Mouse (Mus musculus) layer of hippocampus, adult 9-10 months (tissue): Measurements from ENCODE around the gene Anks1b.

Experiments
- DNase-seq: peaks from one replicate; pipeline ENCODE4 v3.0.0; 2022; ENCODE audit warnings: low spot score

Anks1b gene

DNA sequence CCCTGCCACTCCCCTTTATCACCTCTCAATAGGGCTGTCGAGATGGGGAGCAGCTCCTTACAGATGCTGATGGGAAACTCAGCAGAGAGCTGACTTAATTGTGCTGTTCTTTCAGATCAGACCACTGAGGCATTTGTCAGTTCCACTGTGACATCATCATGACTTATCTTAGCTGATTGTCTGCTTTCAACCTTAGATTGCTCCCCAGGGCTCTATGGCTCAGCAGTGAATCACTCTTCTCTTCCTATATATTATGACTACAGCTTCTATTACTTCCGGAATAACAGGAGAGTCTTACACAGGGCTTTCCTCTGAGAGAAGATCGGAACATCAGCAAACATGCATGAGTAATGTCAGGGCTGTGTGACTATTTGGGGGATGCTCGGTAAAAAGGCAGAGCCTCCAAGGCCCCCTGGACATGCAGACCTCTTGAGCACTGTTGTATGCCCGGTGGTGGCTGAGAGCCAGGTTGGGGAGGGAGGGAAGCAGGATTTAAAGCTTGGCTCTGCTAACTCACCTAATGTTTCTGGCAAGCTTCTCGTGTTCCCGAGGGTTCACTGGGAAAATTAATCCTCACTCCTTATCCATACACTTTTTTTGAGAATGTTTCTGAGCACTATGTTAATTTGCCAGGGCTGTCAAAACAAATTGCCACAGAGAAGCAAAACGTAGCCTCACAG is 936.7 kb downstream of the Anks1b start:
- DNase-seq: no peak

DNA sequence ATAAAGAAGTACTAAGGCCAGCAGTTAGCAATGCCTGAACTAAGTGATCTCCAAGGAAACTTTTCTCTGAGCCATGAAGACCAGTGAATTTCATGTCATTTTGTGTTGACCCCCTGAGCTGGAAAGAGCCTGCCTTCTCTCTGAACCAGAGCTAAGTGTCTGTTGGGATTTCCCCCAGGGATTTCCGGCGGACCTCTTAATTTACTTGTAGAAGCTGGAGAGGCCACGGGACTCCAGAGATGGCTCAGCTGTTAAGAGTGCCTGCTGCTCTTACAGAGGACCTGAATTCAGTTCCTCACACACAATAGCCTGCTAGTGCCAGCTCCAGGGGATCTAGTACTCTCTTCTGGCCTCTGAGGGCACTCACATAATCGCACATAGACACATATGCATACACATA is 938.1 kb downstream of the Anks1b start:
- DNase-seq: no peak

DNA sequence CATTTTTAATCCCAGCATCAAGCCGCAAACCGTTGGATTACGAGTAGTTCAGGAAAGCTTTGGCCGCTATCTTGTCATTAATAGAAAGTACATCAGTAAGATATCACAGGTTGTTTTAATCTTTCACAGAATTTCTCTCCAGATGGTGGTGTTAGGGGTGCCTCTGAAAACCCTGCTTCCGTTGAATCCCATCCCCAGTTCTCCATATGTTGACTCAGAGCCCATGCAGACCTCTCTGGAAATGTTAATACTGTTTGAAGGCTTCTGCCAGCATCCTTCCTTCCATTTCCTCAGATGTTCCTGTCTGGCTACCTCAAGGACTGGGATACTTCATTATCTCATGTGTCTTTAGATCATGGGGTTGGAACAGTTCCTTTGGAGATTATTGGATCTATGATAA is 940.0 kb downstream of the Anks1b start:
- DNase-seq: no peak

DNA sequence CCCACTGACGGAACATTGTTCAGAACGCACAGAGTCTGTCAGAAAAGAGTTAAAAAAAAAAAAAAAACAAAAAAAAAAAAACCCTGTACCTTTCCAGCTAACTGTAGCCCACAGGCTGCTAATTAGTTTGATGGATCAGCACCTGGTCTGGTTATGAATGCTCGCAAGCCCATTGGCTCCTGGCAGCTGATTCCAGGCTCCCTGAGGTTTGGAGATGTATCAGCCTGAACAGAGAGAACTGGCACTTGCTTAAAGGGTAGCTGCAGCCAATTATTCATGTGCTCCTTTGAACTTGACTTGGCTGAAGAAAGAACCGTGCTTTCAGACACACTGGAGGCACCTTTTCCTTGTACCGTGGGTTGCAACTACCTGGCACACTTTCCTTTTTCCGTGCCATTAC is 941.1 kb downstream of the Anks1b start:
- no peak for DNase-seq

DNA sequence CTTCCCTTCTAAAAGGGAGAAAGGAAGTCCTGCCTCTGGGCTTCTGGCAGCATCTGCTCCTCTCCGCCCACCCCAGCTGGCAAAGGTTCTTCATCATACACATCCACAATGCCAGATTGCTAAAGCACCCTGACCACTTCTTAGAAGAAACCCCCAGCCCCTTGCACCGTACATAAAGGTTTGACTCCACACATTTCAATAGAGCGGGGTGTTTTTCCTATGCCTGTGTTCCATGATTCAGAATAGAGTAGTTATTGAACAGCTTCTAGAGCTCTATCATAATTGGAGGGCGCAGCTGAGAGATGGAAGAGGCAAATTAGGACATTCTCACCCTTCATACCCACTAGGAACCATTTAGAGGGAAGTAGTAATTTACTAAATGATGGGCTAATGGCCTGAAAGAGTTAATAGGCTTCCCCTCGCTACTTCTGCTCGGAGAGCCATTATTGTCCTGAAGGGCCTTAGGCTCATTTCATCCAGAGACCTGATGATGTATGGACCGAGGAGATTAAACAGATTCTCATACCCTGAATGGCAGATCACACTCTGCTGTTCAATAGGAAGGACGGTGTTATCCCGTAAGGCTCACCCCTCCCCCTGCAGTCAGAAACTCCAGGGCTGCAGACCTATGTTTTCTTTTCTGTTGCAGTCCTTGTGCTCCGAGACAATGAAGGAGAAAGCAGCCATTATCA is 945.1 kb downstream of the Anks1b start:
- no peak for DNase-seq

DNA sequence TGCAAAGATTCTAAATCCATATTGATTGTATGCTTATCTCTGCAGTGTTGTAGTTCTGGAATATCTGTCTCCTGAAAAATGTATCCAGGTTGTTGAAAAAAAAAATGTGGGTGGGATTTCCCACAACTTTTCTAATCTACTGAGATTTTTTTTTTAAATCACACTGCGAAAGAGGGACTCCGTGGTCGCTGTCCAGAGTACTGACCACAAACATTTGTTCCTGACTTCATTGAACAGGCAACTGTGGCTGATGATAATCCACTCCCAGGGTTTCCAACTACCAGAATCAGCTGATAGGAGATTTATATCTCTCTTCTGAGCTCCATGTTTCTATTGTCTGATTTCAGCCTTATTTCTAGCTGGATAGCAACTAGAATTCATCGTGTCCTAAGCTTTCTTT is 950.1 kb downstream of the Anks1b start:
- DNase-seq: no peak

DNA sequence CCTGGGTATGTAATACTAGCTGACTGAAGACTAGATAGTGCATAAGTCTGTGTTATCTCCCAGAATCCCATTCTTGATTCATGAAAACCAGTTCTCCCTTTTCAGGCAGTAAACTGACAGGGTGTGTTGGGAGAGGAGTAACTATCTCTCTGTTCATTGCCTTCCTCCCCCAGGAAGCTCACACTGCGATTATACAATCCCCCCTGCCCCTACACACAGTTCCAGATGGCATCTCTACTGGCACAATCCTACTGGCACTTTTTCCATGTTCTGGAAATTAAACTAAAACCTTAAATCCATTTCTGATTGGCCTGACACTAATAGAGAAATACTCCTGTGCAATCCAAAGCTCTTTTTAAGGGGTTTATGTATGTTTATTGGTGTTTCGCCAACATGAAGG is 951.4 kb downstream of the Anks1b start:
- no peak for DNase-seq

DNA sequence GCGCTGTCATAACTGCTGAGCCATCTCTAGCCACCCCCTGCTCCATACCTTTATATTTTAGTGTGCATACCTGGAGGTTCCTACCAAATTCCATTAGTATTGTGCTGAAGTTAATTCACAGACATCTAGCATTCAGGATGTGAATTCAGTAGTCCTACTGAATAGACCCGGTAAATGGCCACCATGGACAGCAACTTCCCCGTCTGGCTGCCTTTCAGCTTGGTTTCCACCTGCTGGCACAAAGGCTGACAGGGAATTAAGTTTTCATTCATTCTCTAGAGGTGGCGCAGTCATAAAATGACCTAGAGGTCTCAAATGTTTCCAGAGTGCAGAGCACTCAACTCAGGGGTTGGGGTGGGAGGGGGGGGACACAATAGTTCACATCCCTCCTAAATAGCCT is 953.6 kb downstream of the Anks1b start:
- no peak for DNase-seq

DNA sequence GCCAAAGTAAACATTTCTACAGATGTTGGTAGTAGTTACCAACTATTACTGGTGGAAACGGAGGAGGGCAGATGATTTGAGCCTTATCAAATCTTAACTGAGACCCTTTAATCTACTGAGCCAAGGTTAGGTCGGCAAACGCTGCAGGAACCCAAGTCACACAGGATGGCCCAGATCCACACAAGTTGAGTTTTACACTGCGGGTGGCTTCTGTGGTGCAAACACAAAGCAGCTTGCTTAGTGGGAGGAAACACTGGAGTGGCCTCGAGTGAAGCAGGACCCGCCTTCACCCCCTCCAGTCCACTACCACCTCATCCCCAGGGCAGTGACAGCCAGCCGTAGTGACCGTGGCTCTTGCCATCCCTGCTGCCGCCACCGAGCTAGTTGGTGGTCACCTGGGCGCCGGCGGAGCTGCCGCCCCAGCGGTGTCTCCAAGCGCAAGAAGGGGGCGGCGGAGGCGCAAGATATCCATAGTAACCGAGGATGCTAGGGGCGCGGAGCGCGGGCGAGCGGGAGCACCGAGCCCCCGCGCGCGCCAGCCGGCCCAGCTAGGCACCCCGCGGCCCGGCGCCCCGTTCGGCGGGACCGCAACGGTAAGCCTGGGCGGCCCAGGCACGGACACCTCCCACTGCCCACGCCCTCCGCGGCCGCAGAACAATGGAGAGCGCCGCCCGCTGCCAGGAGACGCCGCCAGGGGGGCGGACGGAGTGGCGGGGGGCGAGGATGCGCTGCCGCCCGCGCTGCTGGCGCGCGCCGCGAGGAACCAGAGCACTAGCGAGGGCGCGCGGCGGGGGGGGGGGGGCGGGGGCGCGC is 955.5 kb downstream of the Anks1b start:
- no peak for DNase-seq

DNA sequence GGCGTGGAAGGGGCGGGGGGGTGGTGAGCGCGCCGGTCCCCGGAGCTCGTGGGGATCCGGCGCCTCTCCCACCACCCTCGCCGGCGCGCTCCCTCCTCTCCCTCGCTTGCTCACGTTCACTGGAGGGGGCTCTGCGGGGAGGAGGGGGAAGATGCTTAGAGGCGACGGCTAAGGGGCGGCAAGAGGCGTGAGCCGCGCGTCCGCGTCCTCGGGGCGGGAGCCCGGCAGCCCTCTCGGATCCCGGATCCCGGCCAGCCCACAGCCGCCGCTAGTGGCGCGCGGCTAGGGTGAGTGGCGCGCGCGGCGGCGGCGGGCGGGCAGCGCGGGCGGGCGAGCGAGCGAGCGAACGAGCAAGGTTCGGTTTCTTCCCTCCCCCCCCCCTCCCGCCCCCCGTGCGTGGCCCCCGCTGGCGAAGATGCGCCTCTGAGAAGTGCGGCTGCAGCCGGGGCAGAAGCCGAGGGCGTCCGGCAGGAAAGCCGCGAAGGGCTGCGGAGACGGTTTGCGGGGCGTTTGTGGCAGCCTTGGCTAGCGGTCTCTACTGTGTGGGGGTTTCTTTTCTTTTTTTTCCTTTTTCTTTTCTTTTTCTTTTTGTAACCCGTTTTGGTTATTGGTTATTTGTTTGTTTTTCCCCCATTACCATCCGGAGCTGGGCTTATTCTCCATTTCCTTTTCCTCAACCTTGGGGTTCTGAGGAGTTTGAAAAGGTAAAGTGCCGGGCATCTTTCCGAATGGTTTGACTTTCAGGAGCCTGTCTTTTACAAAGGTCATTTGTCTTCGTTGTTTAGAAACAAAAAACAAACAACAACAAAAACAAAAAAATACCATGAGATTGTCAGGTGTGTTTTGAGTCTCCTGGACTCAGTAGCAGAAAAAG is 956.3 kb downstream of the Anks1b start:
- no peak for DNase-seq

DNA sequence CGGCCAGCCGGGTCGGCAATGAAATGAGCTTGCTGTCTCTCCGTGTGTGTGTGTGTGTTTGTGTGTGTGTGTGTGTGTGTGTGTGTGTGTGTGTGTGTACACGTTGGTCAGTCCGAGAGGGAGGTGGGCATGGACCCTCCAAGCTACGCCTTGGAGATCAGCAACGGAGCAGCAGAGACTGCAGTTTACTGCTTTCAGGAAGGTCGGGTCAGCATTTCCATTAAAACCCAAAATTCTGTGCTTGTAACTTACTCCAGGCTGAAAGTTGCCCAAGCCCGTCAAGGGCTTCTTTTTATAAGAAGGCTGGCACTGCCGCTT is 956.9 kb downstream of the Anks1b start:
- DNase-seq: no peak

DNA sequence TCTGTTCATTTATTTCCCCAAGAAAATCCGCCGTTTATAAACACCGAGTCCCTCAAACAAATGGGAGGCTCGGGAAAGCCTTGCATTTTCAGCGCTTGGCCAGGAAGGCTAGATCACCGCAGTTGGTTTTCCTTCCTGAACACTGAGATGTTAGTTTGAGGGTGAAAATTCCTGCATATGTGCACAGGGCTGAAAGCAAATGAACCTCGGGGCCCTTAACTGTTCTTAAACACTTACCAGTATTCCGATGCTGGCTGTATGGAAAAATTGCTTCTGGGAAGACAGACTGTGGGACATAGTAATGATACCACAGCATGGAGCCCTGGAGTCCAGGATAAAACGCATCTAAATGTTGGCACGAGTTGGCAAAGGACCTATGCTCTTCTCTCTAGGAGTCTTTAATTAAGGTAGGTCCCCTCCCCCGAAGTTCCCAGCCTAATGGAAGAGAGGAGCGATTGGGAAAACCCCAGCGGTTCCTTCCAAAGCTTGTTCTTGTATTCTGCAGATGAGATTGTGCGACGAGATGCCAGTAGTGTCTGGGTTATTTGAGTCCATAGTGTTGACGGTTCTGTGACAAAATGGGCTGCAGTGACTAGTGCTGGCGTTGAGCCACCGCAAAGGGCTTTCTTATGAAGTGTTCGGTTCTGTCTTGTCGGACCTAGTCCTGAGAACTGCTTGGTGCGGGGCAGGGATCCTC is 957.4 kb downstream of the Anks1b start:
- no peak for DNase-seq

DNA sequence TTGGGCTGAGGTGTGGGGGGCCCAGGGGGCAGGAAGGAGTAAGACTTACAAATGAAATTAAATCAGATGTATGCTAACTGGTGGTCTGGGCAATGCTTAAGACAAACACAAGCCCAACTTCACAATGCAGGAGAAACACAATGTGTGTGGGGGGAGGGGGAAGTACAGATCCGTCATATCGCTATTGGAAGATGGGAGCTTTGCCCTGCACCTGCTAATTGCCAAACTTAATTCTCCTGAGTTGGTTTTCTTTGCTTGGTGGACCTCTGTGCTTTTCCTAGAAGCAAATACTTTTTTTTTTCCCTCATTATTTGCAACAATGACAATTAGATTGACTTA is 957.9 kb downstream of the Anks1b start:
- no peak for DNase-seq

DNA sequence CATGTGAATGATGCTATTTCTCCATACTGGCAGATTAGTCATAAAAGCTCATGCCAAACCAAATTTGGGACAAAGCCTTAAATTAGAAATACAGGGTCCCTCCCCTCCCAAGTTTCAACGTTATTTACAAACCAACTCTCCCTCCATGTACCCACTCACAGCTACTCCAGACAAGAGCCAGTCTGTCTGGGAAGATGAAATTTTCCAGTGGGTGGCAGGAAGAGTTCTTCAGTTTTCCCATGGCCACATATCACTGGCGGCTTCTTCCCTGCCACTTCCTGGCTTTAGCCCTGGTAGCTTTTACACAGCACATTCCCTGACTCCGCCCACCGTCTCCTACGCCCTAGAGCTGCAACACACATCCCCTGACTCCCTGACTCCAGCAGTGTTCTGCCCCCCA is 961.0 kb downstream of the Anks1b start:
- DNase-seq: no peak

DNA sequence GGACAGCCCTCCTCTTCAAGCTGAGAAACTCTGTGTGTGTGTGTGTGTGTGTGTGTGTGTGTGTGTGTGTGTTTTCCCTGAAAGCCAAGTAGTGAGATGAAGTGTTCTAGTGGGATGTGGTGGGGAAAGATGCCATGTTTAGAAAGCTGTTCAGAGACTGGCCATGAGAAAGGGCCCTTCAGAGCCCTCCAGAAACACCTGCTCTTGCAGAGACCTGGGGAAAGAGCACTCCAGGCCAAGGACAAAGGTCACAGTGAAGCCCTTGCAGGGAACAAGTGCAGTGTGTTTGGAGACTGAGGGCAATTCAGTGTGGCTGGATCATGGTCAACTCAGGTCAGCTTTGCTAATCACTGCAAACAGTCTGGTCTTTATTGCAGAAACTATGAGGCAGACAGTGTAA is 961.9 kb downstream of the Anks1b start:
- DNase-seq: no peak

DNA sequence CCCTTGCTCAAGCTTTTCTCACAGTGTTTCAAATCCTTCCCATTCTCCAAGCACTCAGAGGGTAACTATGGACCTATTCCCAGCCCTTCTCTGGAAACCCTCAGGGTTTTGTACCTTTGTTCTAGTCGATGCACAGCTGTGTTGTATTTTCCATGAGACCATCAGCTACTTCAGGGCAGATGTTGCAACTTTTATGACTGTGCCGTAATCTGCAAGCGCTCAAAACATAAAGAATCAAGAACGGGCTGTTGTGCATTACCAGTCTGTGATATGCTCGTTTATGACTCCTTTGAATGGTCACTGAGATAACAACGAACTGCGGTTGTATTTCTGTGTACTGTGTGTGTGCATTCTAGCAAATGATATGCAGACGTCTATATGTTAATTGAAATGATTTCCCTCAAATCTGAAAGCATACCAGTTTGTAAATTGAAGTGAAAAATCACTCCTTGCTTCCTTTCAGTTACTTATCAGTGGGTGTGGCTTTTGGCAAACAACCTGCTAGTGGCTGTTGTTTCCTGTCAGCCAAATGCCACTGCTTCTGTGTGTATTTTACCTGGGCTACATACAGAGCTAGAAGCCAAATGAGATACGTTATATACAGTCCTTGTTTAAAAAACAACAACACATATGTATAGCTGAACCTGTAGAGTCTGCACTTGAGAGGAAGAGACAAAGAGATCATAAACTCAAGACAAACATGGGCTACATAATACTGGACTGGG is 966.5 kb downstream of the Anks1b start:
- DNase-seq: no peak

DNA sequence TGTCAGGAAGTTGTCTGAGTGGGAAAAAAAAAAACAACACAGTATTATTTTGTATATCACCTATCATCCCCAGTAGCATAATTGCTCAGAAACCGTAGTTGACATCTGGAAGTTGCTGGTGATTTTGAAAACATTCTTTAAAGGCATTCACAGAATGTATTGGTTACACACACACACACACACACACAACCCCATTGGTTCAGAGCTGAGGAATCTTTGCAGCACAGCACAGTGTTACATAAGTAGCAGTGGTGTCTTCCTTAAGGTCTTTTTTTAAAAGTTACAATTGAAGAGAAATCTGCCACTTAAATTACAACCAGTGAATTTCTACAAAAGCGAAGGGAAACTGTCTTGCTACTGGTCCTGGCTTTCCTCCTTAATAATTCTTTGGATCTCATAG is 969.1 kb downstream of the Anks1b start:
- DNase-seq: no peak

DNA sequence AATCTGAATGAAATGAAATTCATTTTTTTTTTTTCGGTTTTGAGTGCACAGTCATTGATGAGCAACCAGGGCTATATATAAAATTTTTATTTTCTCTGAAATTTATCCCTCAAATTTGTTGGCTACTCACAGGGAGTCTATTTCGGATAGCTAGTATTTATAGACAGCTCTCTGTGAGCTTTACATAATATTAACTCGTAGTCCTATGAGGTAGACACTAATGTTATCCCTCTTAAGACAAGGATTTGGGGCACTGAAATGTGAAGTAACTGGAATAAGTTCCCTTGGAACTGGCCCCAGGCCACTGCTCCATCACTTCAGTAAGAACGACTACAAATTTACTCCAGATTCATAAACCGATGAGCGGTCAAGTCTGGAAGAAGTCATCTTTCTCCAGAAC is 977.8 kb downstream of the Anks1b start:
- no peak for DNase-seq

DNA sequence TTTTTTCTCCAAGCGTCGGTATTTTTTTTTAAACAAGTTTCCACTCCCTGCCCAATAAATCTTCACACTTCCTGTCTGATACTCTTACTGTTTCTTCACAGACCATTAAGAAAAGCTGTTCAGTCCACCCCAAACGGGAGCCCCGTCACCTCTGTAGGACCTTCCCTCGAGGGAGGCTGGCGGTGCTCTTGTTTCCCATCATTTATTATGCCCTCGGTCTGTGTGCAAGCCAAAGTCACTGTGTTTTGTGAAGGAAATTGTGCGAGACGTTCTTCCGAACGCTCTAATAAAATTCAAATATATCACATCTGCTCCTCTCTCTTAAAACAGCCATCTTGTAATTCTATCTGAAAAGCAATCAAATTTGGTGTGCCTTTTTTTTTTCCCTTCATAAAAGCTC is 978.7 kb downstream of the Anks1b start:
- DNase-seq: no peak

DNA sequence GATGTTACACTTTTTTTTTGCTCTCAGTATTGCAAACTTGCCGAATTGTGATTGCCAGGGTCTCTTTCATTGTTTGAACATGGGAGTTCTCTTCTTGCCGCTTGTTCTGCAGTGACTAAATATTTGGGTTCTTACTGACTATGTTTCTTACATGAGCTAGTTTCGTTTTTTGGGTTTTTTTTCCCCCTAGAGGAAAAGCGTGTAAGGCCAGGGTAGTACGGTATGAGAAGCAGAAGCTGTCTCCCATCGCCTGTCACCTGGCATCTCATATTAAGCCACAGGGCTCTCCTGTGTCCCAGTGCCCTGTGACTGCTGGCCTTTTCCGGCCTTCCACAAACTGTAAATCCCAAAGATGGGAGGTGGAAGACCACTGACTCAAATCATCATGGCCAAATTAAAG is 979.1 kb downstream of the Anks1b start:
- no peak for DNase-seq

DNA sequence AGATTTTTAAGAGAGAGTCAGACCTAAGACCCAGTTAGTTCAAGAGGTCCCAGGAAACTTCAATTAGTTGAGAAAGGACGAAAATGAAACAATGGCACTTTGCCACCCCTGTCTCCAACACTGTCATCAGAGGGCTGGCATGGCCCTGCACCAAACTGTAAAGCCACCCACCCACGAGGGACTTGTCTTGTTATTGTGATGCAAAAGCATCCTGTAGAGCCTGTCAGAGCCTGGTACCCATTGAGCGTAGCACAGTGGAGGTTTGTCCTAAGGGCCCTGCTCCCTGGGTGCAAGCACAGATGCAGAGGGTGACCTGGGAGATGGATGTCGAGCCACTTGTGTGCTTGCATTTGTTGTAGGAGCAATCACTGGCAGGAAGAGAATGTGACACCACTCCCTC is 983.4 kb downstream of the Anks1b start:
- DNase-seq: peak; percentile 40
